In genomic region chr7:27356248-27356647, GRCm38 (mm10) we compare ENCODE assay signal across 8 mouse cellular contexts. TPM values are rescaled to one million over a fixed set of nuclear protein-coding genes. Genes with fewer than 3 reads are reported as not detected.
DNase-seq lines count a peak whose midpoint lies in the region; ATAC-seq and TF ChIP-seq lines count a peak whose summit lies in the region.

No protein-coding gene starts in this region.

- H3K27ac ChIP-seq in cerebellum, adult 2 months (ENCODE audit: insufficient read depth, low read length): no peak overlapping the region
- 0 out of 2 replicates have a peak overlapping the region, but pooled peaks have one; percentile 85 for H3K27ac ChIP-seq in forebrain, embryonic 15.5 days (replicated peaks)
- peak overlapping the region; percentile 85 for H3K27ac ChIP-seq in intestine, embryonic 15.5 days
- H3K27ac ChIP-seq in liver, embryonic 14.5 days: no peak overlapping the region

- ATAC-seq in forebrain, embryonic 15.5 days (replicated peaks): peak; percentile 43
- peak; percentile 39 for ATAC-seq in intestine, embryonic 15.5 days
- ATAC-seq in liver, embryonic 14.5 days (ENCODE audit: insufficient read depth): peak; percentile 27
- peak; percentile 11; the same call in 1 of the 2 replicates for ATAC-seq in neutrophil, adult 5-6 weeks (ENCODE audit: extremely low read depth, insufficient number of reproducible peaks, low FRiP score, poor library complexity, severe bottlenecking)

- TF ChIP-seq EP300 in liver, embryonic 14.5 days (IDR thresholded peaks at IDR 0.05; ENCODE audit: low read depth): no peak

- no peaks in the 10 kb centered on the region for H3K27me3 ChIP-seq in cerebellum, adult 2 months (ENCODE audit: control insufficient read depth, insufficient read depth, low read length)
- peaks cover 24% of the 10 kb centered on the region for H3K27me3 ChIP-seq in forebrain, embryonic 15.5 days
- no peaks in the 10 kb centered on the region for H3K27me3 ChIP-seq in intestine, embryonic 15.5 days (replicated peaks)
- H3K27me3 ChIP-seq in liver, embryonic 14.5 days (ENCODE audit: control insufficient read depth, insufficient read depth, low read length): no peaks in the 10 kb centered on the region

- H3K36me3 ChIP-seq in forebrain, embryonic 15.5 days: peaks cover 15% of the 10 kb centered on the region
- H3K36me3 ChIP-seq in intestine, embryonic 15.5 days: no peaks in the 10 kb centered on the region
- no peaks in the 10 kb centered on the region for H3K36me3 ChIP-seq in liver, embryonic 14.5 days (replicated peaks; ENCODE audit: control insufficient read depth, insufficient read depth, low read depth)

- DNase-seq in cerebellum, adult 2 months: peak; percentile 45 to 48
- no peak for DNase-seq in cerebellum, adult 8-10 months
- peak; percentile 30 for DNase-seq in adrenal gland, adult 8-10 months
- DNase-seq in liver, embryonic 14.5 days (ENCODE audit: low read depth in 3 of 3, low spot score in 3 of 3): peak in 1 of 3 experiments; percentile 17
- DNase-seq in T-cell, adult 2 months (ENCODE audit: low spot score): no peak

- H3K9ac ChIP-seq in forebrain, embryonic 15.5 days (replicated peaks): peak overlapping the region; percentile 15
- peak overlapping the region; percentile 38; the same call in 1 of the 2 replicates for H3K9ac ChIP-seq in intestine, embryonic 15.5 days
- H3K9ac ChIP-seq in liver, embryonic 14.5 days (replicated peaks): peak overlapping the region; percentile 49

- 5% methylated on average over 16 of the region's 16 CpGs for WGBS in cerebellum, adult 2 months
- 1% methylated on average over 16 of the region's 16 CpGs for WGBS in forebrain, embryonic 15.5 days
- under 1% methylated on average over 16 of the region's 16 CpGs for WGBS in intestine, embryonic 15.5 days
- 3% methylated on average over 16 of the region's 16 CpGs for WGBS in liver, embryonic 14.5 days (ENCODE audit: insufficient replicate concordance)

- peak overlapping the region; percentile 52 for H3K4me2 ChIP-seq in forebrain, embryonic 15.5 days (replicated peaks)
- H3K4me2 ChIP-seq in intestine, embryonic 15.5 days (replicated peaks): peak overlapping the region; percentile 82
- H3K4me2 ChIP-seq in liver, embryonic 14.5 days (ENCODE audit: low read depth): peak overlapping the region; percentile 71

- TF ChIP-seq POLR2A in cerebellum, adult 2 months (IDR thresholded peaks at IDR 0.05; ENCODE audit: borderline replicate concordance, insufficient read depth, low read length): no peak

- no peaks in the 10 kb centered on the region for H3K4me1 ChIP-seq in cerebellum, adult 2 months (ENCODE audit: control insufficient read depth, insufficient read depth, low read length)
- H3K4me1 ChIP-seq in forebrain, embryonic 15.5 days: peaks cover 35% of the 10 kb centered on the region
- peaks cover 18% of the 10 kb centered on the region for H3K4me1 ChIP-seq in intestine, embryonic 15.5 days (replicated peaks)
- peaks cover 15 to 43% of the 10 kb centered on the region in 2 experiments for H3K4me1 ChIP-seq in liver, embryonic 14.5 days (replicated peaks; ENCODE audit: control insufficient read depth in 2 of 2, insufficient read depth in 2 of 2, low read length in 1 of 2)

- TF ChIP-seq CTCF in cerebellum, adult 2 months (IDR thresholded peaks at IDR 0.05; ENCODE audit: borderline replicate concordance, insufficient read depth, low read depth, low read length): no peak
- TF ChIP-seq CTCF in liver, embryonic 14.5 days (IDR thresholded peaks at IDR 0.05; ENCODE audit: low read depth): no peak

- peak overlapping the region; percentile 88 for H3K4me3 ChIP-seq in cerebellum, adult 2 months (replicated peaks; ENCODE audit: insufficient read depth, low read depth, low read length)
- peak overlapping the region; percentile 82 for H3K4me3 ChIP-seq in forebrain, embryonic 15.5 days
- H3K4me3 ChIP-seq in intestine, embryonic 15.5 days (replicated peaks): peak overlapping the region; percentile 74
- peak overlapping the region; percentile 85 to 93 for H3K4me3 ChIP-seq in liver, embryonic 14.5 days (ENCODE audit: insufficient read depth in 1 of 2, low read depth in 2 of 2, low read length in 2 of 2)

- no peaks in the 10 kb centered on the region for H3K9me3 ChIP-seq in forebrain, embryonic 15.5 days
- no peaks in the 10 kb centered on the region for H3K9me3 ChIP-seq in intestine, embryonic 15.5 days
- no peaks in the 10 kb centered on the region for H3K9me3 ChIP-seq in liver, embryonic 14.5 days (ENCODE audit: control insufficient read depth, low read length)

RNA-seq across cellular contexts. Expression of gene Shkbp1, which starts 0.4 kb away (rescaled TPM):
- 41.6 and 43.7 TPM in 2 replicates for polyA plus RNA-seq in cerebellum, adult 2 months (2012; rRNA removed)
- total RNA-seq in adrenal gland, adult 8-10 months (2022): 10 to 100 TPM; 19.4 to 41.1 (median 29.7) TPM
- polyA plus RNA-seq in forebrain, embryonic 15.5 days (2015; fragmentation: Nextera tagmentation; extraction: Ambion mirVana): 90.2 and 91.5 TPM in 2 replicates
- 35.0 and 35.5 TPM in 2 replicates for polyA plus RNA-seq in intestine, embryonic 15.5 days (2015; fragmentation: Nextera tagmentation; extraction: Ambion mirVana)
- 19.1 and 24.7 TPM in 2 replicates for polyA plus RNA-seq in liver, embryonic 14.5 days (2012; rRNA removed)
- 11.8 and 15.1 TPM in 2 replicates for polyA plus RNA-seq in liver, embryonic 14.5 days (2014; fragmentation: Nextera tagmentation; extraction: Ambion mirVana)
- total RNA-seq in neutrophil, adult 5-6 weeks (2017): 56.8 and 69.9 TPM in 2 replicates

RNA-seq across cellular contexts. Expression of gene Gm20479, which starts 1.0 kb away (rescaled TPM):
- 0.38 TPM in 1 of 2 replicates, not detected in the other for polyA plus RNA-seq in cerebellum, adult 2 months (2012; rRNA removed)
- total RNA-seq in adrenal gland, adult 8-10 months (2022): 1 to 10 TPM in 1 of 4 experiments, not detected in 3; 4.0 TPM
- 0.46 TPM in 1 of 2 replicates, not detected in the other for polyA plus RNA-seq in forebrain, embryonic 15.5 days (2015; fragmentation: Nextera tagmentation; extraction: Ambion mirVana)
- polyA plus RNA-seq in intestine, embryonic 15.5 days (2015; fragmentation: Nextera tagmentation; extraction: Ambion mirVana): 1.8 TPM in 1 of 2 replicates, not detected in the other
- 0.09 and 0.40 TPM in 2 replicates for polyA plus RNA-seq in liver, embryonic 14.5 days (2012; rRNA removed)
- polyA plus RNA-seq in liver, embryonic 14.5 days (2014; fragmentation: Nextera tagmentation; extraction: Ambion mirVana): not detected in 2 replicates
- not detected in 2 replicates for total RNA-seq in neutrophil, adult 5-6 weeks (2017)

RNA-seq across cellular contexts. Expression of gene Ltbp4, which starts 18.8 kb away (rescaled TPM):
- polyA plus RNA-seq in cerebellum, adult 2 months (2012; rRNA removed): 26.9 and 28.2 TPM in 2 replicates
- total RNA-seq in adrenal gland, adult 8-10 months (2022): 100 to 1,000 TPM in 3 of 4 experiments, 10 to 100 TPM in 1; 90.9 to 117 (median 108) TPM
- polyA plus RNA-seq in forebrain, embryonic 15.5 days (2015; fragmentation: Nextera tagmentation; extraction: Ambion mirVana): 13.3 and 15.0 TPM in 2 replicates
- polyA plus RNA-seq in intestine, embryonic 15.5 days (2015; fragmentation: Nextera tagmentation; extraction: Ambion mirVana): 75.9 and 92.8 TPM in 2 replicates
- 5.2 and 5.5 TPM in 2 replicates for polyA plus RNA-seq in liver, embryonic 14.5 days (2012; rRNA removed)
- polyA plus RNA-seq in liver, embryonic 14.5 days (2014; fragmentation: Nextera tagmentation; extraction: Ambion mirVana): 2.5 and 3.0 TPM in 2 replicates
- 0.12 TPM in 1 of 2 replicates, not detected in the other for total RNA-seq in neutrophil, adult 5-6 weeks (2017)

Comparison
In these comparisons a context has a peak if more than half of its experiments do, and no peak if none do; other contexts are left out.
1. DNase-seq: peak in cerebellum, adult 2 months (2 of 2) and adrenal gland, adult 8-10 months (single experiment); none in cerebellum, adult 8-10 months (single experiment) and T-cell, adult 2 months (single experiment).
2. H3K27ac ChIP-seq: peak in forebrain, embryonic 15.5 days (single experiment) and intestine, embryonic 15.5 days (single experiment); none in cerebellum, adult 2 months (single experiment) and liver, embryonic 14.5 days (single experiment).
3. Peak in every context shown above with its lines, with median percentiles within 50 percentile points of each other: H3K4me3 ChIP-seq, ATAC-seq, H3K4me2 ChIP-seq and H3K9ac ChIP-seq.